Mouse (Mus musculus) heart, embryonic 12.5 days (tissue): Measurements from ENCODE around the gene Rhbdd1. TPM values are rescaled to one million over a fixed set of nuclear protein-coding genes. Genes with fewer than 3 reads are reported as not detected.
A peak's percentile ranks its signal among the peaks of the same experiment; 100 is the strongest.

Source experiments
- ATAC-seq: fragments of 200-750 bp; cut with Nextera tagmentation; 2 replicates; pipeline ENCODE4 v1.8.0; 2017; ENCODE audit warnings: moderate TSS enrichment, moderate library complexity; ENCODE audit not compliant: insufficient number of reproducible peaks, low FRiP score
- H3K27ac ChIP-seq: fragments of 300-500 bp; sonication (generic); 2 replicates; pipeline ENCODE4 v1.5.1; 2016; ENCODE audit warnings: mild to moderate bottlenecking, moderate library complexity; ENCODE audit not compliant: poor library complexity, severe bottlenecking
- H3K27me3 ChIP-seq: fragments of 300-500 bp; sonication (generic); replicated peaks from 2 replicates; pipeline ENCODE4 v1.6.1; 2016; ENCODE audit warnings: mild to moderate bottlenecking, moderate library complexity
- H3K36me3 ChIP-seq: fragments of 300-500 bp; sonication (generic); 2 replicates; pipeline ENCODE4 v1.6.1; 2016; ENCODE audit warnings: mild to moderate bottlenecking, moderate library complexity
- H3K4me1 ChIP-seq: fragments of 300-500 bp; sonication (generic); replicated peaks from 2 replicates; pipeline ENCODE4 v1.6.1; 2016; ENCODE audit warnings: mild to moderate bottlenecking
- H3K4me2 ChIP-seq: fragments of 300-500 bp; sonication (generic); 2 replicates; pipeline ENCODE4 v1.6.1; 2016; ENCODE audit warnings: mild to moderate bottlenecking, moderate library complexity
- H3K4me3 ChIP-seq: fragments of 300-500 bp; sonication (generic); 2 replicates; pipeline ENCODE4 v1.5.1; 2016; ENCODE audit warnings: mild to moderate bottlenecking
- H3K9ac ChIP-seq: fragments of 300-500 bp; sonication (generic); 2 replicates; pipeline ENCODE4 v1.6.1; 2016; ENCODE audit warnings: mild to moderate bottlenecking, moderate library complexity
- H3K9me3 ChIP-seq: fragments of 300-500 bp; sonication (generic); replicated peaks from 2 replicates; pipeline ENCODE4 v1.6.1; 2016; ENCODE audit warnings: mild to moderate bottlenecking, moderate library complexity
- WGBS: fragments of 180-500 bp; shearing (Covaris S2); methylation state at CpG from one replicate; pipeline ENCODE4 v1.1.7; 2016; 5-methylcytosine and 5-hydroxymethylcytosine counted together
- polyA plus RNA-seq: library from polyadenylated mRNA; unstranded; fragments of >200 nt; fragmentation: Nextera tagmentation; extraction: Ambion mirVana; gene quantifications from 2 replicates; pipeline ENCODE4 v1.2.1, GENCODE M21; 2016

Gene Rhbdd1
- polyA plus RNA-seq, 1 experiment from 2014 or later: 11.9 TPM

- H3K27me3 ChIP-seq: peaks cover 46% of the 10 kb centered on the region
- H3K9ac ChIP-seq: no peak overlapping the region
- H3K9me3 ChIP-seq: no peaks in the 10 kb centered on the region
- H3K36me3 ChIP-seq: 0 out of 2 replicates have a peak, but pooled peaks cover 4% of the 10 kb centered on the region
- H3K4me1 ChIP-seq: 0 out of 2 replicates have a peak, but pooled peaks cover 6% of the 10 kb centered on the region
- no peak overlapping the region for H3K27ac ChIP-seq
- no peak overlapping the region for H3K4me2 ChIP-seq
- no peak overlapping the region for H3K4me3 ChIP-seq
- WGBS: 70% methylated on average over 5 of the region's 5 CpGs
- ATAC-seq: no peak
Measured at GRCm38 (mm10) chr1:82371636-82372428, 55.6 kb downstream of the Rhbdd1 start.

GRCm38 (mm10) chr1:82373924-82374323, 57.7 kb downstream of the Rhbdd1 start:
- Histone ChIP-seq H3K4me2 (no peak overlapping the region), H3K4me3 (no peak overlapping the region), H3K9ac (no peak overlapping the region), H3K27me3 (peaks cover 33% of the 10 kb centered on the region), H3K9me3 (no peaks in the 10 kb centered on the region), H3K27ac (peak overlapping the region; percentile 47), H3K4me1 (0 out of 2 replicates have a peak, but pooled peaks cover 6% of the 10 kb centered on the region), H3K36me3 (0 out of 2 replicates have a peak, but pooled peaks cover 9% of the 10 kb centered on the region)
- WGBS: 71% methylated on average over 8 of the region's 8 CpGs
- peak; percentile 87 for ATAC-seq

- Histone ChIP-seq H3K4me3 (no peak overlapping the region), H3K4me2 (no peak overlapping the region), H3K27me3 (peaks cover 28% of the 10 kb centered on the region), H3K36me3 (peaks cover 14% of the 10 kb centered on the region; the same call in 1 of the 2 replicates), H3K9ac (no peak overlapping the region), H3K27ac (no peak overlapping the region), H3K9me3 (no peaks in the 10 kb centered on the region), H3K4me1 (0 out of 2 replicates have a peak, but pooled peaks cover 6% of the 10 kb centered on the region)
- ATAC-seq: no peak
- 56% methylated on average over 4 of the region's 4 CpGs for WGBS
Measured at GRCm38 (mm10) chr1:82374831-82375358, 58.6 kb downstream of the Rhbdd1 start.

GRCm38 (mm10) chr1:82375452-82375851, 59.2 kb downstream of the Rhbdd1 start:
- peaks cover 22% of the 10 kb centered on the region for H3K27me3 ChIP-seq
- H3K4me1 ChIP-seq: 0 out of 2 replicates have a peak, but pooled peaks cover 6% of the 10 kb centered on the region
- no peak for ATAC-seq
- 80% methylated on average over 3 of the region's 3 CpGs for WGBS
- H3K36me3 ChIP-seq: peaks cover 10% of the 10 kb centered on the region; the same call in 1 of the 2 replicates
- H3K4me2 ChIP-seq: no peak overlapping the region
- H3K27ac ChIP-seq: no peak overlapping the region
- no peaks in the 10 kb centered on the region for H3K9me3 ChIP-seq
- H3K9ac ChIP-seq: no peak overlapping the region
- no peak overlapping the region for H3K4me3 ChIP-seq

- H3K27ac ChIP-seq: no peak overlapping the region
- WGBS: 81% methylated on average over 4 of the region's 4 CpGs
- 0 out of 2 replicates have a peak, but pooled peaks cover 2% of the 10 kb centered on the region for H3K27me3 ChIP-seq
- no peak for ATAC-seq
- 0 out of 2 replicates have a peak, but pooled peaks cover 7% of the 10 kb centered on the region for H3K4me1 ChIP-seq
- no peaks in the 10 kb centered on the region for H3K9me3 ChIP-seq
- H3K4me3 ChIP-seq: no peak overlapping the region
- H3K36me3 ChIP-seq: peaks cover 10% of the 10 kb centered on the region; the same call in 1 of the 2 replicates
- no peak overlapping the region for H3K9ac ChIP-seq
- no peak overlapping the region for H3K4me2 ChIP-seq
Measured at GRCm38 (mm10) chr1:82381946-82382345, 65.7 kb downstream of the Rhbdd1 start.

- Histone ChIP-seq H3K9ac (no peak overlapping the region), H3K9me3 (no peaks in the 10 kb centered on the region), H3K4me3 (no peak overlapping the region), H3K4me1 (peaks cover 13% of the 10 kb centered on the region), H3K4me2 (no peak overlapping the region), H3K36me3 (peaks cover 5% of the 10 kb centered on the region; the same call in 1 of the 2 replicates), H3K27ac (no peak overlapping the region), H3K27me3 (no peaks in the 10 kb centered on the region)
- ATAC-seq: no peak
- WGBS: 91% methylated on average over 2 of the region's 2 CpGs
Measured at GRCm38 (mm10) chr1:82384106-82384505, 67.9 kb downstream of the Rhbdd1 start.

GRCm38 (mm10) chr1:82385054-82385453, 68.8 kb downstream of the Rhbdd1 start:
- 54% methylated on average over 9 of the region's 9 CpGs for WGBS
- H3K4me3 ChIP-seq: no peak overlapping the region
- no peaks in the 10 kb centered on the region for H3K36me3 ChIP-seq
- H3K27me3 ChIP-seq: no peaks in the 10 kb centered on the region
- peaks cover 17% of the 10 kb centered on the region for H3K4me1 ChIP-seq
- H3K27ac ChIP-seq: no peak overlapping the region
- H3K9ac ChIP-seq: no peak overlapping the region
- no peak for ATAC-seq
- H3K9me3 ChIP-seq: no peaks in the 10 kb centered on the region
- H3K4me2 ChIP-seq: no peak overlapping the region

GRCm38 (mm10) chr1:82385827-82386230, 69.6 kb downstream of the Rhbdd1 start:
- Histone ChIP-seq H3K27ac (no peak overlapping the region), H3K9ac (no peak overlapping the region), H3K27me3 (no peaks in the 10 kb centered on the region), H3K36me3 (no peaks in the 10 kb centered on the region), H3K9me3 (no peaks in the 10 kb centered on the region), H3K4me3 (no peak overlapping the region), H3K4me2 (no peak overlapping the region), H3K4me1 (peaks cover 17% of the 10 kb centered on the region)
- ATAC-seq: no peak
- 47% methylated on average over 4 of the region's 4 CpGs for WGBS

- no peak for ATAC-seq
- Histone ChIP-seq H3K27me3 (no peaks in the 10 kb centered on the region), H3K9me3 (no peaks in the 10 kb centered on the region), H3K9ac (no peak overlapping the region), H3K4me2 (no peak overlapping the region), H3K4me3 (no peak overlapping the region), H3K36me3 (no peaks in the 10 kb centered on the region), H3K4me1 (peaks cover 17% of the 10 kb centered on the region), H3K27ac (no peak overlapping the region)
- WGBS: 83% methylated on average over 6 of the region's 6 CpGs
Measured at GRCm38 (mm10) chr1:82386814-82387771, 70.8 kb downstream of the Rhbdd1 start.

- H3K4me1 ChIP-seq: peaks cover 17% of the 10 kb centered on the region
- no peak overlapping the region for H3K27ac ChIP-seq
- 34% methylated on average over 7 of the region's 7 CpGs for WGBS
- no peaks in the 10 kb centered on the region for H3K36me3 ChIP-seq
- H3K4me2 ChIP-seq: peak overlapping the region; percentile 26; the same call in 1 of the 2 replicates
- ATAC-seq: no peak
- no peak overlapping the region for H3K4me3 ChIP-seq
- H3K9me3 ChIP-seq: no peaks in the 10 kb centered on the region
- H3K9ac ChIP-seq: no peak overlapping the region
- H3K27me3 ChIP-seq: no peaks in the 10 kb centered on the region
Measured at GRCm38 (mm10) chr1:82389371-82389770, 73.1 kb downstream of the Rhbdd1 start.
